Mouse (Mus musculus) C2C12 (cell line): ENCODE data around the gene Camta1.

Source experiments
- CTCF ChIP-seq: IDR thresholded peaks from one replicate; pipeline ENCODE4 v1.5.1; 2011; ENCODE audit not compliant: control insufficient read depth, insufficient read depth, insufficient read length
- MAX ChIP-seq: IDR thresholded peaks from one replicate; pipeline ENCODE4 v1.6.1; 2011; ENCODE audit warnings: mild to moderate bottlenecking, control low read depth
- MYOD1 ChIP-seq: IDR thresholded peaks from one replicate; pipeline ENCODE4 v1.6.1; 2011; ENCODE audit warnings: low read depth; ENCODE audit not compliant: control insufficient read depth, insufficient read length

DNA sequence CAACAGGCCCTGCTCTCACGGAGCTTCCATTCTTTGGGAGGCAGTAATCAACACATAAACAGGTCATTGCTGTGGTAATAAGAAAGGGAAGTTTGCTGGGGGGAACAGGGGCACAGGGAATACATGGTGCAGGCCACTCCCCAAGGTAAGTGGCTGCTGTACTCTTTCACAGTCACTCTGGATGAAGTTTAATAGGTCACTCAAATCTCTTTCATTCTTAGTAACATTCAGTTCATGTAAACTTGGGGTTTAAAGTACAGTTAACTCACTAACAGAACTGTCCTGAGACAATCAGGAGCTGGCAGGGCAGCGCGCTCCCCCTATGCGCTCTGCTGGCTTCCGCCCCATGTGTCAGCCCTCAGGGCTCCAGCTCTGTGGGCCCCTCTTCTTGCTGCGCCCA is 81.2 kb downstream of the Camta1 start:
- no peak for TF ChIP-seq MYOD1
- TF ChIP-seq CTCF = no peak
- no peak for TF ChIP-seq MAX
